Mouse (Mus musculus): Measurements from ENCODE around the gene Mipep. TPM values are rescaled to one million over a fixed set of nuclear protein-coding genes. Genes with fewer than 3 reads are reported as not detected.

The Mipep gene
- polyA plus RNA-seq, 1 experiment from 2014 or later = 24.0 TPM

- H3K9ac ChIP-seq (replicated peaks; ENCODE audit: low read depth, low read length) = no peak overlapping the region
- H3K27ac ChIP-seq (ENCODE audit: low read length) = no peak overlapping the region
- H3K27me3 ChIP-seq (ENCODE audit: control insufficient read depth, insufficient read depth, low read length) = no peaks in the 10 kb centered on the region
- no peaks in the 10 kb centered on the region for H3K9me3 ChIP-seq (ENCODE audit: control insufficient read depth, low read depth, low read length)
- H3K4me1 ChIP-seq (ENCODE audit: control insufficient read depth, insufficient read depth, low read length) = no peaks in the 10 kb centered on the region
- peaks cover 8% of the 10 kb centered on the region for H3K36me3 ChIP-seq (ENCODE audit: control insufficient read depth, insufficient read depth, low read length)
- WGBS = 83% methylated on average over 14 of the region's 14 CpGs
- no peak for ATAC-seq (ENCODE audit: insufficient number of reproducible peaks, insufficient read depth, low FRiP score, low read depth)
- H3K4me2 ChIP-seq (replicated peaks; ENCODE audit: low read depth, low read length) = no peak overlapping the region
- no peak overlapping the region for H3K4me3 ChIP-seq (ENCODE audit: low read depth, low read length)
Measured at GRCm38 (mm10) chr14:60752892-60753800, 31.2 kb upstream of the Mipep start.

GRCm38 (mm10) chr14:60753801-60754126, 30.6 kb upstream of the Mipep start:
- WGBS = 96% methylated on average over 10 of the region's 10 CpGs
- no peaks in the 10 kb centered on the region for H3K27me3 ChIP-seq (ENCODE audit: control insufficient read depth, insufficient read depth, low read length)
- no peak overlapping the region for H3K4me3 ChIP-seq (ENCODE audit: low read depth, low read length)
- no peaks in the 10 kb centered on the region for H3K4me1 ChIP-seq (ENCODE audit: control insufficient read depth, insufficient read depth, low read length)
- no peaks in the 10 kb centered on the region for H3K9me3 ChIP-seq (ENCODE audit: control insufficient read depth, low read depth, low read length)
- peaks cover 8% of the 10 kb centered on the region for H3K36me3 ChIP-seq (ENCODE audit: control insufficient read depth, insufficient read depth, low read length)
- H3K27ac ChIP-seq (ENCODE audit: low read length) = no peak overlapping the region
- H3K4me2 ChIP-seq (replicated peaks; ENCODE audit: low read depth, low read length) = no peak overlapping the region
- ATAC-seq (ENCODE audit: insufficient number of reproducible peaks, insufficient read depth, low FRiP score, low read depth) = no peak
- H3K9ac ChIP-seq (replicated peaks; ENCODE audit: low read depth, low read length) = no peak overlapping the region

- Histone ChIP-seq H3K9me3 (ENCODE audit: control insufficient read depth, low read depth, low read length) (no peaks in the 10 kb centered on the region), H3K4me2 (replicated peaks; ENCODE audit: low read depth, low read length) (no peak overlapping the region), H3K4me3 (ENCODE audit: low read depth, low read length) (no peak overlapping the region), H3K4me1 (ENCODE audit: control insufficient read depth, insufficient read depth, low read length) (no peaks in the 10 kb centered on the region), H3K27ac (ENCODE audit: low read length) (no peak overlapping the region), H3K27me3 (ENCODE audit: control insufficient read depth, insufficient read depth, low read length) (no peaks in the 10 kb centered on the region), H3K36me3 (ENCODE audit: control insufficient read depth, insufficient read depth, low read length) (peaks cover 7% of the 10 kb centered on the region), H3K9ac (replicated peaks; ENCODE audit: low read depth, low read length) (no peak overlapping the region)
- WGBS = 95% methylated on average over 5 of the region's 5 CpGs
- no peak for ATAC-seq (ENCODE audit: insufficient number of reproducible peaks, insufficient read depth, low FRiP score, low read depth)
Measured at GRCm38 (mm10) chr14:60754656-60755055, 29.7 kb upstream of the Mipep start.

GRCm38 (mm10) chr14:60756271-60756670, 28.1 kb upstream of the Mipep start:
- H3K27ac ChIP-seq (ENCODE audit: low read length) = no peak overlapping the region
- 72% methylated on average over 15 of the region's 15 CpGs for WGBS
- H3K4me3 ChIP-seq (ENCODE audit: low read depth, low read length) = no peak overlapping the region
- H3K9ac ChIP-seq (replicated peaks; ENCODE audit: low read depth, low read length) = no peak overlapping the region
- H3K9me3 ChIP-seq (ENCODE audit: control insufficient read depth, low read depth, low read length) = no peaks in the 10 kb centered on the region
- ATAC-seq (ENCODE audit: insufficient number of reproducible peaks, insufficient read depth, low FRiP score, low read depth) = peak; percentile 67; the same call in 1 of the 2 replicates
- H3K27me3 ChIP-seq (ENCODE audit: control insufficient read depth, insufficient read depth, low read length) = no peaks in the 10 kb centered on the region
- H3K4me1 ChIP-seq (ENCODE audit: control insufficient read depth, insufficient read depth, low read length) = no peaks in the 10 kb centered on the region
- H3K36me3 ChIP-seq (ENCODE audit: control insufficient read depth, insufficient read depth, low read length) = peaks cover 5% of the 10 kb centered on the region
- H3K4me2 ChIP-seq (replicated peaks; ENCODE audit: low read depth, low read length) = no peak overlapping the region

GRCm38 (mm10) chr14:60757265-60757664, 27.1 kb upstream of the Mipep start:
- no peak overlapping the region for H3K27ac ChIP-seq (ENCODE audit: low read length)
- H3K4me3 ChIP-seq (ENCODE audit: low read depth, low read length) = no peak overlapping the region
- no peaks in the 10 kb centered on the region for H3K9me3 ChIP-seq (ENCODE audit: control insufficient read depth, low read depth, low read length)
- peaks cover 5% of the 10 kb centered on the region for H3K36me3 ChIP-seq (ENCODE audit: control insufficient read depth, insufficient read depth, low read length)
- H3K27me3 ChIP-seq (ENCODE audit: control insufficient read depth, insufficient read depth, low read length) = no peaks in the 10 kb centered on the region
- H3K9ac ChIP-seq (replicated peaks; ENCODE audit: low read depth, low read length) = no peak overlapping the region
- H3K4me2 ChIP-seq (replicated peaks; ENCODE audit: low read depth, low read length) = no peak overlapping the region
- no peak for ATAC-seq (ENCODE audit: insufficient number of reproducible peaks, insufficient read depth, low FRiP score, low read depth)
- 96% methylated on average over 8 of the region's 8 CpGs for WGBS
- no peaks in the 10 kb centered on the region for H3K4me1 ChIP-seq (ENCODE audit: control insufficient read depth, insufficient read depth, low read length)

- Histone ChIP-seq H3K27ac (ENCODE audit: low read length) (no peak overlapping the region), H3K9ac (replicated peaks; ENCODE audit: low read depth, low read length) (no peak overlapping the region), H3K36me3 (ENCODE audit: control insufficient read depth, insufficient read depth, low read length) (peaks cover 5% of the 10 kb centered on the region), H3K4me3 (ENCODE audit: low read depth, low read length) (no peak overlapping the region), H3K4me2 (replicated peaks; ENCODE audit: low read depth, low read length) (no peak overlapping the region), H3K9me3 (ENCODE audit: control insufficient read depth, low read depth, low read length) (no peaks in the 10 kb centered on the region), H3K4me1 (ENCODE audit: control insufficient read depth, insufficient read depth, low read length) (no peaks in the 10 kb centered on the region), H3K27me3 (ENCODE audit: control insufficient read depth, insufficient read depth, low read length) (no peaks in the 10 kb centered on the region)
- 91% methylated on average over 7 of the region's 7 CpGs for WGBS
- ATAC-seq (ENCODE audit: insufficient number of reproducible peaks, insufficient read depth, low FRiP score, low read depth) = no peak
Measured at GRCm38 (mm10) chr14:60757722-60758121, 26.7 kb upstream of the Mipep start.

GRCm38 (mm10) chr14:60759097-60759496, 25.3 kb upstream of the Mipep start:
- Histone ChIP-seq H3K9ac (replicated peaks; ENCODE audit: low read depth, low read length) (no peak overlapping the region), H3K9me3 (ENCODE audit: control insufficient read depth, low read depth, low read length) (no peaks in the 10 kb centered on the region), H3K36me3 (ENCODE audit: control insufficient read depth, insufficient read depth, low read length) (peaks cover 5% of the 10 kb centered on the region), H3K27ac (ENCODE audit: low read length) (no peak overlapping the region), H3K4me2 (replicated peaks; ENCODE audit: low read depth, low read length) (no peak overlapping the region), H3K4me1 (ENCODE audit: control insufficient read depth, insufficient read depth, low read length) (no peaks in the 10 kb centered on the region), H3K4me3 (ENCODE audit: low read depth, low read length) (no peak overlapping the region), H3K27me3 (ENCODE audit: control insufficient read depth, insufficient read depth, low read length) (no peaks in the 10 kb centered on the region)
- 94% methylated on average over 8 of the region's 8 CpGs for WGBS
- no peak for ATAC-seq (ENCODE audit: insufficient number of reproducible peaks, insufficient read depth, low FRiP score, low read depth)

GRCm38 (mm10) chr14:60761801-60762200, 22.6 kb upstream of the Mipep start:
- Histone ChIP-seq H3K9me3 (ENCODE audit: control insufficient read depth, low read depth, low read length) (no peaks in the 10 kb centered on the region), H3K4me1 (ENCODE audit: control insufficient read depth, insufficient read depth, low read length) (no peaks in the 10 kb centered on the region), H3K27me3 (ENCODE audit: control insufficient read depth, insufficient read depth, low read length) (no peaks in the 10 kb centered on the region), H3K27ac (ENCODE audit: low read length) (no peak overlapping the region), H3K36me3 (ENCODE audit: control insufficient read depth, insufficient read depth, low read length) (peaks cover 5% of the 10 kb centered on the region; the same call in 1 of the 2 replicates), H3K4me3 (ENCODE audit: low read depth, low read length) (no peak overlapping the region), H3K9ac (replicated peaks; ENCODE audit: low read depth, low read length) (no peak overlapping the region), H3K4me2 (replicated peaks; ENCODE audit: low read depth, low read length) (no peak overlapping the region)
- 83% methylated on average over 10 of the region's 10 CpGs for WGBS
- no peak for ATAC-seq (ENCODE audit: insufficient number of reproducible peaks, insufficient read depth, low FRiP score, low read depth)

GRCm38 (mm10) chr14:60762754-60763153, 21.6 kb upstream of the Mipep start:
- H3K4me2 ChIP-seq (replicated peaks; ENCODE audit: low read depth, low read length) = no peak overlapping the region
- no peaks in the 10 kb centered on the region for H3K4me1 ChIP-seq (ENCODE audit: control insufficient read depth, insufficient read depth, low read length)
- H3K36me3 ChIP-seq (ENCODE audit: control insufficient read depth, insufficient read depth, low read length) = no peaks in the 10 kb centered on the region
- H3K9ac ChIP-seq (replicated peaks; ENCODE audit: low read depth, low read length) = no peak overlapping the region
- ATAC-seq (ENCODE audit: insufficient number of reproducible peaks, insufficient read depth, low FRiP score, low read depth) = no peak
- no peaks in the 10 kb centered on the region for H3K27me3 ChIP-seq (ENCODE audit: control insufficient read depth, insufficient read depth, low read length)
- no peak overlapping the region for H3K4me3 ChIP-seq (ENCODE audit: low read depth, low read length)
- no peaks in the 10 kb centered on the region for H3K9me3 ChIP-seq (ENCODE audit: control insufficient read depth, low read depth, low read length)
- no peak overlapping the region for H3K27ac ChIP-seq (ENCODE audit: low read length)
- 31% methylated on average over 7 of the region's 7 CpGs for WGBS

Measured in stomach, embryonic 14.5 days (tissue).